Mouse (Mus musculus) E14TG2a.4 (cell line): ENCODE measurements around the gene Lrfn3.

Experiments
- CTCF ChIP-seq: conservative IDR thresholded peaks from 2 replicates; pipeline ENCODE4 v1.5.1; 2014; ENCODE audit warnings: low read length
- POU5F1 ChIP-seq: IDR thresholded peaks from 2 replicates; pipeline ENCODE4 v1.6.1; 2014; ENCODE audit warnings: low read length, borderline replicate concordance

- TF ChIP-seq CTCF, result no peak
- no peak for TF ChIP-seq POU5F1
Measured at GRCm38 (mm10) chr7:30322285-30322667, 40.3 kb downstream of the Lrfn3 start.
